Mouse (Mus musculus) neural tube, embryonic 12.5 days (tissue): ENCODE results near the gene Ocel1. TPM values are rescaled to one million over a fixed set of nuclear protein-coding genes. Genes with fewer than 3 reads are reported as not detected.
A peak's percentile ranks its signal among the peaks of the same experiment; 100 is the strongest.

ENCODE experiments used
- ATAC-seq: fragments of 200-750 bp; cut with Nextera tagmentation; 2 replicates; pipeline ENCODE4 v1.8.0; 2017; ENCODE audit warnings: low read depth, mild to moderate bottlenecking, moderate TSS enrichment, moderate library complexity; ENCODE audit not compliant: low FRiP score
- H3K27ac ChIP-seq: fragments of 300-500 bp; sonication (generic); 2 replicates; pipeline ENCODE4 v1.5.1; 2016
- H3K27me3 ChIP-seq: fragments of 300-500 bp; sonication (generic); replicated peaks from 2 replicates; pipeline ENCODE4 v1.6.1; 2016; ENCODE audit warnings: mild to moderate bottlenecking
- H3K36me3 ChIP-seq: fragments of 300-500 bp; sonication (generic); 2 replicates; pipeline ENCODE4 v1.6.1; 2016; ENCODE audit warnings: mild to moderate bottlenecking
- H3K4me1 ChIP-seq: fragments of 300-500 bp; sonication (generic); 2 replicates; pipeline ENCODE4 v1.6.1; 2016
- H3K4me2 ChIP-seq: fragments of 300-500 bp; sonication (generic); replicated peaks from 2 replicates; pipeline ENCODE4 v1.6.1; 2016; ENCODE audit warnings: mild to moderate bottlenecking
- H3K4me3 ChIP-seq: fragments of 300-500 bp; sonication (generic); 2 replicates; pipeline ENCODE4 v1.5.1; 2016
- H3K9ac ChIP-seq: fragments of 300-500 bp; sonication (generic); 2 replicates; pipeline ENCODE4 v1.6.1; 2016; ENCODE audit warnings: mild to moderate bottlenecking
- H3K9me3 ChIP-seq: fragments of 300-500 bp; sonication (generic); 2 replicates; pipeline ENCODE4 v1.6.1; 2016; ENCODE audit warnings: mild to moderate bottlenecking
- whole genome bisulfite sequencing: fragments of 180-500 bp; shearing (Covaris S2); methylation state at CpG from one replicate; pipeline ENCODE4 v1.1.7; 2016; 5-methylcytosine and 5-hydroxymethylcytosine counted together
- polyA plus RNA-seq: library from polyadenylated mRNA; unstranded; fragments of >200 nt; fragmentation: Nextera tagmentation; extraction: Ambion mirVana; gene quantifications from 2 replicates; pipeline ENCODE4 v1.2.1, GENCODE M21; 2016

Gene Ocel1
- polyA plus RNA-seq, 1 experiment from 2014 or later: 5.7 TPM

DNA sequence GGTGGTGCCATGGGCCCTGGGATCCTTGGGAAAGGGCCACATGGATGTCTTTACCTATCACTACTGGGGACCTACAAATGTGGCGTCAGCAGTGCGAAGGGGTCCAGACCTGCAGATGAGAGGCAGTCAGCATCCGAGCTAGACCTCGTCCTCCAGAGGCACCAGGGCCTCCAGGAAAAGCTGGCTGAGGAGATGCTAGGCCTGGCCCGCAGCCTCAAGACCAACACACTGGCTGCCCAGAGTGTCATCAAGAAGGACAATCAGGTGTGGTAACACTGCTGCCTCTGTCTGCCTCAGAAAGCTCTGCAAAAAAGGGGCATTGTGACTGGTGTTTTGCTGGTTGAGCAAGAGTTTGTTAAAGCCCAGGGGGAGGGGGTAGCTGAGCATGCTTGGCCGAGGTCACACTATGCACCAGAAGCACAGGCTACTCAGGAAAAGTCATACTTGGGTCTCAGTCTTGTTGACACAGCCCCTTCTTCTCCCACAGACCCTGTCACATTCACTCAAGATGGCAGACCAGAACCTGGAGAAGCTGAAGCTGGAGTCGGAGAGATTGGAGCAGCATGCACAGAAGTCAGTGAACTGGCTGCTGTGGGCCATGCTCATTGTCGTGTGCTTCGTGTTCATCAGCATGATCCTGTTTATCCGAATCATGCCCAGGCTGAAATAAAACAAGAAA, 1.9 kb upstream of the Ocel1 start:
- no peak for ATAC-seq
- no peak overlapping the region for H3K4me3 ChIP-seq

DNA sequence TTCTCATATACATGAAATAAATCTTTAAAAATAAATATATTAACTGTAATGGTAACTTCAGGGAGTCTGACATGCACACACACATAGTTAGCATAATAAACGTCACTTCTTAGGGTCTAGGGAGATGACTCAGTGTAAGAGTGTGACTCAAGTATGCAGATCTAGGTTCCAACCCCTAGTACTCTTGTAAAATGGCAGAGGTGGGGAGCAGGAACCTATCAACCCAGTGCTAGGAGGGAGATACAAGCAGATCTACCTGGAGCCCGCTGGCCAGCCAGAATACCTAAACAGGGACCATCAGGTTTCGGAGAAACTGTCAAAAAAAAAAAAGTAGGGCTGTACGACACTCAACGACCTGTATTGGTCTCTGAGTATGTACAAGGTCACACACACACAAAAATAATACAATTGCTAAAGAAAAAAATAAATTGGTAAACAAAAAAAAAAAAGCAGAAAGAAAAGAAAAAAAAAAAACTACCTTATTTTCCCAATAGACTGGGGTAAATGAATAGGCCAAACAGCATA, 325 bp upstream of the Ocel1 start:
- ATAC-seq: no peak
- no peaks in the 10 kb centered on the region for H3K9me3 ChIP-seq
- peak overlapping the region; percentile 74 for H3K4me3 ChIP-seq
- H3K27ac ChIP-seq: no peak overlapping the region
- H3K9ac ChIP-seq: no peak overlapping the region
- H3K36me3 ChIP-seq: peaks cover 26% of the 10 kb centered on the region
- peaks cover 35% of the 10 kb centered on the region for H3K4me1 ChIP-seq
- 18% methylated on average over 5 of the region's 5 CpGs for WGBS
- no peaks in the 10 kb centered on the region for H3K27me3 ChIP-seq
- H3K4me2 ChIP-seq: peak overlapping the region; percentile 51

More for the DNA sequence above, 1.9 kb upstream of the Ocel1 start:
- WGBS: 90% methylated on average over 10 of the region's 10 CpGs
- no peaks in the 10 kb centered on the region for H3K9me3 ChIP-seq
- peaks cover 26% of the 10 kb centered on the region for H3K4me1 ChIP-seq
- no peaks in the 10 kb centered on the region for H3K27me3 ChIP-seq
- H3K27ac ChIP-seq: no peak overlapping the region
- peaks cover 21% of the 10 kb centered on the region for H3K36me3 ChIP-seq
- H3K4me2 ChIP-seq: 0 out of 2 replicates have a peak overlapping the region, but pooled peaks have one; percentile 5
- H3K9ac ChIP-seq: no peak overlapping the region

DNA sequence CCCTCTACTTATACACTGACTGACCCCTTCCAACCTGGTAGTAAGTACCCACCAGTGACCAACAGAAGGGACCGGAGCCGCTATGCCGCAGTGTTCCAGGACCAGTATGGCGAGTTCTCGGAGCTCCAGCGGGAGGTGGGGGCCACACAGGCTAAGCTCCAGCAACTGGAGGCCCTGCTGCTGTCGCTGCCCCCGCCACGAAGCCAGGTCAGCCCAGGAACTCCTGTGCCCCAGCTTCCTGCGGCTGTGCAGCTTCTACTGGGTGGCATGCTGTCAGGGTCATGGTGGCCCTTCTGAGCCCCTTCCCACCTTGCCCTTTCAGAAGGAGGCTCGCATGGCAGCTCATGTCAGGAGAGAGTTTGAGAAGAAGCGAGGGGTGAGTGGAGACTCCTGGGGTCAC, 1.3 kb downstream of the Ocel1 start:
- Histone ChIP-seq H3K27ac (no peak overlapping the region), H3K27me3 (no peaks in the 10 kb centered on the region; the same call in 1 of the 2 replicates), H3K4me3 (no peak overlapping the region), H3K4me1 (peaks cover 41% of the 10 kb centered on the region), H3K9ac (no peak overlapping the region), H3K4me2 (no peak overlapping the region), H3K36me3 (peaks cover 26% of the 10 kb centered on the region), H3K9me3 (no peaks in the 10 kb centered on the region)
- no peak for ATAC-seq
- 89% methylated on average over 12 of the region's 12 CpGs for WGBS

DNA sequence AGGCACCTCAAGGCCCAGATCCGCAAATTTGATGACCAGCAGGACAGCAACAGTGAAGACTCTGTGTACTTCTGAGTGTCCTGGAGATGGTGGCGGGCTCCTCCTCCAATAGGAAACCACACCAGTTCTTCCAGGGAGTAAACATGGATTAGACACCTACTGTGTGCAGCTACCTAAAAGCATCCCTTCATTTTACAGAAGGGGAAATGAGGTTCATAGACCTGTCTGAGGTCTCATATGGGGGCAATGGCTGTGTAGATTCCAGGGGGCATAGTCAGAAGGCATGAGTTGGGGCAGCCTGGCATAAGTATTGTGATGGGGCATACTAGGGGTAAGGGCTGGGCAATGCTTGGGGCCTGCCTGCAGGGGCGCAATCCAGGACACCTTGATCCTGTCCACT, 1.9 kb downstream of the Ocel1 start:
- H3K9me3 ChIP-seq: no peaks in the 10 kb centered on the region
- WGBS: 93% methylated on average over 3 of the region's 3 CpGs
- H3K4me1 ChIP-seq: peaks cover 36% of the 10 kb centered on the region
- H3K4me3 ChIP-seq: no peak overlapping the region
- H3K27ac ChIP-seq: no peak overlapping the region
- no peaks in the 10 kb centered on the region; the same call in 1 of the 2 replicates for H3K27me3 ChIP-seq
- H3K4me2 ChIP-seq: no peak overlapping the region
- no peak overlapping the region for H3K9ac ChIP-seq
- no peak for ATAC-seq
- H3K36me3 ChIP-seq: peaks cover 30% of the 10 kb centered on the region

DNA sequence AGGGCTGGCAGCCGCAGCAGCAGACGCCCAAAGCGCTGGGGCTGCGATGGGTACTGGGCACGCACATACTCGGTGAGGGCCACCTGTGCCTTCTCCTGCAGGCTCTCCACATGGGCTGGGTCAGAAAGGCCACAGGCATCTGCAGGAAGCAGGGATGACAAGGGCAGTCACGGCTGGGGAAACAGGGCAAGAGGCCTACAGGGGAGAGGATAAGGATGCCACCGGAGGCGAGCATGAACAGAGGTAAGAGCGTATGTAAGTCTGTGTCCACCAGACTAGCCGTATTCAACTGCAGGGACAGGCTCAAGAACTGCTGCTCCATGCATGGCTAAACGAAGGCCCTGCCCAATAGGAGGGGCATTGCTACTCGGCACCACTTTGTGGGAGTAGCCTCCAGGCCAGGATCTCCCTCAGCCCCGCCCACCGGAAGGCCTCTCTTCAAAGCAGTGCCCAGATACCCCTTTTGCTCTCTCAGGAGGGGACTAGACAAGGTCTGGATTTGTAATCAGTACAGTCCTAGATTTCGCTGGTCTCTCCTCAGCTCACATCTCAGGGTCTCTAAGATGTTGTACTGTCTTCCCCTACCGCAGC, 3.6 kb downstream of the Ocel1 start:
- 81% methylated on average over 17 of the region's 17 CpGs for WGBS
- peaks cover 27% of the 10 kb centered on the region for H3K36me3 ChIP-seq
- no peak for ATAC-seq

DNA sequence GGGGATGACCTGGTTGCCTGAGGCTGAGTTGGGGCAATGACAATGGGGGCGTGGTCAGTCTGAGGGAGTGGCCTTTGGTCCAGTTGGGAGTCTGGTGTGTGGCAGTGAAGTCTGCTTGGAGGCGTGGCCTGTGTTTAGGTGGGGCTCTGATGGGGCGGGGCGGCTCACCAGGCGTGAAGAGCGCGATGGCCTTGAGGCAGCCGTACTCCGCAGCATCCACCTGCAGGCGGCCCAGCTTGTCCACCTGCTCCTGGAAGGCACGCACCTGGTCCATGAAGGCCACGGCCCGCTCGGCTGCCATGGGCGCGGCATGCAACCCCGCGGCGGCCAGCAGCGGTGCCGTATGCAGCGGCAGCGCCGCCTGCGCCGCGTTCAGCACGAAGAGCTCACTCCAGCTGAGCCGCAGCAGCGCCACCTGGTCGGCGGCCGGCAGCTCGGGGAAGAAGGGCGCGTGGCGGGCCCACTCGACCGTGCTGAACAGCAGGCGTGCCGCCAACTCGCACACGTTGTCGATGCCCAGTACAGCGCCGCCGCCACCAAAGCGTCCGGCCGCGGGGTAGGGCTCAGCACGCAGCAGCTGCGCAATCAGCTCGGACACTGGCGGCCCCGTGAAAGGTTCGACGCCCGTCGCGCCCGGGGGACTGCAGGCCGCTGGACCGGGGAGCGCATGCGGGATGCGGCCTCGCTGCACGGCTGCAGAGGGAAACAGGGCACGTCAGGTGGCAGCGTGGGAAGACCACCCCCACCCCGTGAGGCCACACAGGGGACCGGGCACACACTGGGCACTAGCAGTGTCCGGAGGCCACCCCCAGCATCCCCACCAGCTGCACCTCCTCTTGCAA, 4.7 kb downstream of the Ocel1 start:
- WGBS: 7% methylated on average over 74 of the region's 74 CpGs
- peaks cover 51% of the 10 kb centered on the region for H3K4me1 ChIP-seq
- no peaks in the 10 kb centered on the region for H3K9me3 ChIP-seq
- H3K4me2 ChIP-seq: peak overlapping the region; percentile 66
- H3K27ac ChIP-seq: peak overlapping the region; percentile 64; the same call in 1 of the 2 replicates
- no peaks in the 10 kb centered on the region; the same call in 1 of the 2 replicates for H3K27me3 ChIP-seq
- H3K4me3 ChIP-seq: peak overlapping the region; percentile 30
- H3K36me3 ChIP-seq: peaks cover 24% of the 10 kb centered on the region
- ATAC-seq: peak; percentile 3
- peak overlapping the region; percentile 51 for H3K9ac ChIP-seq

More for the DNA sequence above, 3.6 kb downstream of the Ocel1 start:
- H3K4me2 ChIP-seq: no peak overlapping the region
- no peak overlapping the region for H3K9ac ChIP-seq
- H3K4me1 ChIP-seq: peaks cover 45% of the 10 kb centered on the region
- no peak overlapping the region for H3K4me3 ChIP-seq
- no peaks in the 10 kb centered on the region for H3K9me3 ChIP-seq
- H3K27me3 ChIP-seq: no peaks in the 10 kb centered on the region; the same call in 1 of the 2 replicates
- no peak overlapping the region for H3K27ac ChIP-seq

DNA sequence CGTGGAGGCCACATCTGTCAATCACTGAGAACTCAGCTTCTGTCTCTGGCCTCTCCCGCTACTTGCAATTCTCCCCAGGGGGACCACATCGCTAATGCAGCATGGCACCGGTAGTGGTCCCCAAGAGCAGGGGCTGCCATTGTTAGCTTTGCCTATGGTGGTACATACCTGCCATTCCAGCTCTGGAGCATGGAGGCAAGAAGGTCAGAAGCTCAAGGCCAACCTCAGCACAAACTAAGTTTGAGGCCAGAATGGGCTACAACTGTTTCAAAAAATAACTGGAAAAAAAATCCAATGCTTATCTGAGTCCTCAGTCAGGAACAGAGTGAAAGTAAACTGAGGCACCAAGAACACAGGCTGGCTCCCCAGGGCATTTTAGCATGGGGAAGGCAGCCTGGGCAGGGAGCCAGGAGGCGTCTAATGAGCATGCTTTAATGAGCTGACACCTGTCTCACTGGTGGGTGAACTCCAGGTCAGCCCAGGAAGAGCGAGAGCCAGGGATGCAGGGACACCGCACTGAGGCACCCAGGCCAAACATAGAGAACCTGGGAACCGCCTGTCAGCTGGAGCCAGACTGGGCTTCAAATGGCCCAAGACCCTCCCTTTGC, 5.4 kb downstream of the Ocel1 start:
- no peak overlapping the region; the same call in 1 of the 2 replicates for H3K27ac ChIP-seq
- H3K9ac ChIP-seq: peak overlapping the region; percentile 51; the same call in 1 of the 2 replicates
- no peak for ATAC-seq
- peaks cover 51% of the 10 kb centered on the region for H3K4me1 ChIP-seq
- no peaks in the 10 kb centered on the region; the same call in 1 of the 2 replicates for H3K27me3 ChIP-seq
- H3K36me3 ChIP-seq: peaks cover 24% of the 10 kb centered on the region
- 39% methylated on average over 8 of the region's 8 CpGs for WGBS
- H3K9me3 ChIP-seq: no peaks in the 10 kb centered on the region
- H3K4me2 ChIP-seq: peak overlapping the region; percentile 66
- peak overlapping the region; percentile 30 for H3K4me3 ChIP-seq

DNA sequence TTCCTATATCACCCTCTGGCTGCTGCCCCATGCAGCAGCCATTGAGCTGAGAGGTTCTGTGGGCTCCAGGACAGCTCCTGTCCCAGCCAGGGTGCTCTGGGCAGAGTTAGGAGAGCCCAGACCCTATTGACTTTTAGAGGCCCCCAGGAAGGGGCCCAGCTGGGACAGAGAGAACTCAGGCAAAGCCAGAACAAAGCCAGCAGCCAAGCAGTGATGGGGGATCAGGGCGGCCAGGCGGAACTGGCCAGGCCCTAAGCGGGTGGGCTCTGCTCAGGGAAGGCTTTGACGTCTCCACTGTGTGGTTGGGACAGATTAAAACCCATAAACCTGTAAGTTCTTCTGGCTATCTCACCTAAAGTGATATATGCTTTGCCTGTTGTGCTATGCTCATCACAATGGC, 7.9 kb downstream of the Ocel1 start:
- peaks cover 60% of the 10 kb centered on the region for H3K4me1 ChIP-seq
- H3K4me2 ChIP-seq: peak overlapping the region; percentile 99
- peak overlapping the region; percentile 81 for H3K4me3 ChIP-seq
- no peak overlapping the region for H3K27ac ChIP-seq
- 33% methylated on average over 4 of the region's 4 CpGs for WGBS
- peaks cover 15% of the 10 kb centered on the region for H3K36me3 ChIP-seq
- no peak for ATAC-seq
- H3K9me3 ChIP-seq: no peaks in the 10 kb centered on the region
- peak overlapping the region; percentile 84; the same call in 1 of the 2 replicates for H3K9ac ChIP-seq
- no peaks in the 10 kb centered on the region; the same call in 1 of the 2 replicates for H3K27me3 ChIP-seq

DNA sequence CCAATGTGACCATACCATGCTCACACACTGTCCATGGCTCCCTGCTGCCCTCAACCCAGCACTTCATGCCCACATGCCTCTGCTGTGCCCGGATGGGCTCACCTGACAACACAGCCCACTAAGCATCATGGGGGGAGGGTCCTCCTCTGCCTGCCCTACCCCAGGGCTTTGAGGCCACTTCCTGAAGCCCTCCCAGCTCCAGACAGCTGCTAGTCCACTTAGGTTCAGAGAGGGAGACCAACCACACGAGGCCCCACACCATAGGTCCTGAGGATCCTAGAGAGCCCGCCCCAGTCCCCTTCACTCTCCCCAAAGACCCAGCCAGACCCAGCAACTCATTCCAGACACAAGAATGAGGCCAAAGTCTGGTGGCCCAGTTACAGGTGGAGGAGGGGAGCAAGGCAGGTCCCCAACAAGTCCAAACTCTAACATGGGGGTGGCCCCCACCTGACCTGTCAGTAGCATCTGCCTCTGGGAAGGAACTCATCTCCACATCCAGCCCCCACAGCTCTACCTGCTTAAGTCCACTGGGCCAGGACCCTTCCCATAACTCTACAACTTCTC, 8.5 kb downstream of the Ocel1 start:
- Histone ChIP-seq H3K27ac (no peak overlapping the region), H3K4me2 (peak overlapping the region; percentile 99), H3K4me3 (peak overlapping the region; percentile 81), H3K27me3 (no peaks in the 10 kb centered on the region; the same call in 1 of the 2 replicates), H3K4me1 (peaks cover 60% of the 10 kb centered on the region), H3K9ac (peak overlapping the region; percentile 84), H3K36me3 (peaks cover 10% of the 10 kb centered on the region), H3K9me3 (no peaks in the 10 kb centered on the region)
- WGBS: 38% methylated on average over 3 of the region's 3 CpGs
- no peak for ATAC-seq

DNA sequence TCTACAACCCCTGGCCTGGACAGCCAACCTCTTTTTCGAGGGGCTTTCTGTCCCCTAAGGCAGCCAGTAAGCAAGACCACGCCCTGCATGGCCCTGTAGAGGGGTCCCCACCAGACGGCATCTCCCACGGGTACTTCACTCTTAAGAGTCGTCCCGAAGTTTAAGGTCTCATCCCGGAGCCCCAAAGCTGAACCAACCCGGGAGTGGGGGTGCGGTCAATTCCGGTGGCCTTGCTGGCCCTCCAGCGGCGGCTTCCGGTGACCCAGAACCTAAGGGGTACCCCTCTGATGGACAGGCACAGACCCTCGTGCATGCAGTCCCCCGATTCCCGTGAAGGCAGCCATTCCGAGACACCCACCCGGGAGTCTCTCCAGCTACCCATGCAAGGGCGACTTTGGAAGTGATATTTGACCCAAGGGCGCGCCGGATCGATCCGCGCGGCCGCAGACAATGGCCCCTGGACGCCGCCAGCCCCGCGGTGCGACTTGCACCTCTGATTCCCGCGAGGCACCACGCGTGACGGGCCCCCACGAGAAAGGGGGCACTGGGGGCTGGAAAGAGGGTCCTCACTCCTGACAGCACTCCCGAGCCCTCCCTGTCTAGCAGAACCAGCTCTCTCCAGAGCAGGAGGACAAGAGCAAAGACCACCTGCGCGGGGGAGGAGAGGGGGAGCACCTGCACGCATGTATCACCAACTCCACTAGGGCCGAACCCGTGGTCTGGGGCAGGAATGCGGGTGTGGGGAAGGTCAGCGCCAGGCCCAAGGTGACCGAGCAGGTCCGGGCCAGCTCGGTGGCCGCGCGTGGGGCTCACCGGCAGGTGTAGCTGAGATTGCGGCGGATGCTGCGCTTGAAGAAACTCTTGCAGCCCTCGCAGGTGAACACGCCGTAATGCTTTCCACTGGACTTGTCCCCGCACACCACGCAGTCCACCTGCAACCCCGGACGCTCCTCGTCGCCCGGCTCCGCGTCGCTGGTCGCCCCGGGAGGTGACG, 9.4 kb downstream of the Ocel1 start:
- Histone ChIP-seq H3K27me3 (no peaks in the 10 kb centered on the region; the same call in 1 of the 2 replicates), H3K9ac (peak overlapping the region; percentile 84), H3K4me3 (peak overlapping the region; percentile 81), H3K9me3 (no peaks in the 10 kb centered on the region), H3K4me2 (peak overlapping the region; percentile 99), H3K27ac (no peak overlapping the region), H3K4me1 (peaks cover 54% of the 10 kb centered on the region), H3K36me3 (peaks cover 8% of the 10 kb centered on the region)
- WGBS: 1% methylated on average over 72 of the region's 72 CpGs
- ATAC-seq: no peak
